Mouse (Mus musculus): Measurements from ENCODE around the gene Prss48.

DNA sequence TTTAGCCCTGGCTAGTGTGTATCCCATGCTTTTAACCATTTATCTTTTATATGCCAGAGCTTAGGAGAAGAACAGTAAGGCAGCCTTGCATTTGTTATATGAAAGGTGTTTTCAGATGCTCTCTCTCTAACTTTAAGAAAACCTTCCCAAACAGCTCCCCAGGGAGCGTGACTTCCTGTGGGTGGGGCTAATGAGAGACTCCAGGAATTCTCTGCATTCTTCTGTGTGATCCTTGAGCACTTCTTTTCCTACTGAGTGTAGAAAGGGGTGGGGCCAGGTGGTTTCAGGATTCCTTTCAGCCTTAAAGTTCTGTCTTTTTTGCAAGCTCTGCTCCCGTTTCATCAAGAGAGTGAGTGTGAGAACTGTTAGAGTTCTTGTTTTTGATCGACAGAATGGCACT lies 8.3 kb upstream of the Prss48 start:
- no peak for TF ChIP-seq POLR2A (IDR thresholded peaks at IDR 0.05; ENCODE audit: low read depth, low read length)
- no peak for TF ChIP-seq CTCF (IDR thresholded peaks at IDR 0.05; ENCODE audit: extremely low read depth, insufficient read length, insufficient replicate concordance, low read depth, low read length)

All from small intestine, adult 2 months (tissue).